Mouse (Mus musculus): ENCODE results near the gene Cdh15.

Gene Cdh15

GRCm38 (mm10) chr8:122847829-122848561 is at the start of gene Cdh15:
Gene Cdh15 (plus strand): TSS chr8:122847966.
- no peak for DNase-seq (ENCODE audit: low spot score)

DNA sequence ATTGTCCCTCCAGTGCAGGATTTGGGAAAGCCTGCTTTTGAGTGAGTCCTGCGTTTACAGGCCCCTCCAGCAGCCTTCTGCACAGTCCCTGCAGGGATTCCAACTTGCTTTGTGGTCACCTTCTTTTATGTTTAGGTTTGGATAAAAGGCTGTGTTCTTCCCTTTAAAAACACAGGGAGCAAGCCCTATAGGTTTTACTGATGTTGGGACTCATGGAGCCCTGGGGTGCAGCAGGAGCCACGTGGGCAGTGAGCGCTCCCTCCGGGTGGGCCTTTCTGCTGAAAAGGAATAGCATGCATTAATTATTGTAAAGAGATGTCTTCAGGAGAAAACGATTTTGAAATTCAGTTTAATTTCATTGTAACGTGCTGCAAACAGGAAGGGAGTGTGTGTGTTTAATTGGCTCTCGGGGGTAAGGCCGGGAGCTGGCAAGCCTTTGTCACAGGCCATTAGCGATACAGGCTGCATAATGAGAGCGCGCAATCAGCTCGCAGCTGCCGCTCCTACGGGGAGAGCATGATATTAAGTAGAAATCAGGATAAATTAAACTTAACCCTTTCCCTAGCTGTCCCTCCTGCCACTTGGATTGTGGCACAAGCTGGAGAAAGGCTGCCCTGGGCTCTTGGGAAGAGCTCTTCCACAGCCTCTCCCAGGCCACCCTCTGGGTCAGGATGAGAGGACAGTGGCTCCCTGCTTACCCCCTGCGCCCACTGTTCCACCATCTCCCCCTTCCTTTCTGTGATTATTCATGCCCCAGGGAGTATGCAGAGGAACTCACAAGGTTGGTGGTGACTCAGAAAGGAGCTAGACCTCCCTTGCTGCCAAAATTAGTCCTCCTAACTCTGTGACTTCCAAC is 43.6 kb upstream of the Cdh15 start:
- no peak for DNase-seq (ENCODE audit: low spot score)

- DNase-seq (ENCODE audit: low spot score), result no peak
These were observed 42.4 kb upstream of the Cdh15 start for GRCm38 (mm10) chr8:122805349-122805748.

DNA sequence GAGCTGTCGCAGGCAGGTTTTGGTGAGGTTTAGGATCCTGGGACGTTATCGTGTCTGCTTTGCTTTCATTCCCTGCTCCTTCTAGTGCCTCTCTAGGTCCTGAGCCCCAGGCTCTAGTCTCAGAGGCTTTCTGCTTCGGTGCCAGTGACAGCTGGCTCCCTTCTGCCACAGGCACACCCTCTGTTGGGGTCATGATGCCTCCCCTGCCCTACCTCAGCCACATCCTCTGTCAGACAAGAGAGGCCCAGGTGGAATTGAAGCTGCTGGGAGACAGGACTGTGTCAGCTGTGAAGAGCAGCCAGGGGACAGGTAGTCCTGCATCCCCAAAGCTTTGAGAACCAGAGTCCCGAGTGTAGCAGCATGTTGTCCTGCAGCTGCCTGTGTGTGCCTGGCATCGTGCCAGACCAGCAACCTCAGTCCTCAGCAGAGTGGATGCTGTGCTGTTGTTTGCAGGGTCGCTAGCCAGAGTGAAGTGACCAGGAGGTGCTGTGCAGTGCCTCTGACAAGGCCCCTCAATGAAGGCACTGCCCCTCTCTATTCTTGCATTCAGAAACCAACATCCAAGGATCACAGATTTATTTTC is 40.7 kb upstream of the Cdh15 start:
- no peak for DNase-seq (ENCODE audit: low spot score)

- DNase-seq (ENCODE audit: low spot score), result no peak
These were observed 39.9 kb upstream of the Cdh15 start for GRCm38 (mm10) chr8:122807907-122808306.

DNA sequence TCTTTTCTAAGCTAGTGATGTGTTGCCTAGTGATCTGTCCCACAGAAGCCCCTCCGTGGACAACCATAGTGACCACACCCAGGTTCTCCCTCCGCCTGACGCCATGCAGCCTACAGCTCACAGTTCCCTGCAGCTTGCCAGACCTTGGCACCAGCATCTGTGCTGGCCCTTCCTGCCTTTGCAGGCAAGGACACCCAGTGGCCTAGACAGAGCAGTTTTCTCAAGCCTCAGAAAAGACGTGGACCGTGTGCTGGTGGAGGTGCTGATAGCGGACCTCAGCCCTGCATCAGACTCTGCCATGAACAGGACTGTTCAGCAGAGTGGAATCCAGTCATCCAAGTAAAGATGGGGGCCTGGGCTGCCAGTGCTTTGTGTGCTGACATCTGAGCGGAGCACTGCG is 37.4 kb upstream of the Cdh15 start:
- DNase-seq (ENCODE audit: low spot score), result no peak

DNA sequence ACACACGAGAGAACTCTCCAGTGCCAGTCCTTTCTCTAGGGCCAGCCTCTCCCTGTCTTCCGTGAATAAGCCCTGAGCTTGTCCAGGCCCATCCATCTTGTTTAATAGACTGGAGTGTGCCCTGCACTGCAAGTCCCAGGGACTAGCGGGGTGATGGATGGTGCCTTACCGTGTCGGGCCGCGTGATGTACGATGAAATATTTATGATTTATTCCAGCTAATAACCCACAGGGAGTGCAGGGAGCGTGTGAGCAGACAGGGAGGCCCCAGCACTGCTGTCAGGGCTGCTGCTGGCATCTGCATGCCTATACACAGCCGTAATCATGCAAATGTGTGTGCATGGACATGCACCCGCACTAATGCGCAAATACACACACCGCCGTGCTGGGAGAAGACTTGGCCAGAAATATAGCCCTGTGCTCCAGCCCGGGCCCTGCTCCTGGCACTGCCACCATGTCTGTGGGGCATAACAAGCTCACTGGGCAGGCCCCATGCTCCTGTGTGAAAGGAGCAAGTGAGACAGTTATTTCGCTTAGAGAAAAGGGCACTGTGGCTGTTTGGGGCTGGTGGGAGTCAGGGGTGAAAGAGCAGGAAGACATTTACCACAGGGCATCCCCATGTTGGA is 35.8 kb upstream of the Cdh15 start:
- DNase-seq (ENCODE audit: low spot score), result no peak

- DNase-seq (ENCODE audit: low spot score), result no peak
These were observed 35.0 kb upstream of the Cdh15 start for GRCm38 (mm10) chr8:122812610-122813250.

DNA sequence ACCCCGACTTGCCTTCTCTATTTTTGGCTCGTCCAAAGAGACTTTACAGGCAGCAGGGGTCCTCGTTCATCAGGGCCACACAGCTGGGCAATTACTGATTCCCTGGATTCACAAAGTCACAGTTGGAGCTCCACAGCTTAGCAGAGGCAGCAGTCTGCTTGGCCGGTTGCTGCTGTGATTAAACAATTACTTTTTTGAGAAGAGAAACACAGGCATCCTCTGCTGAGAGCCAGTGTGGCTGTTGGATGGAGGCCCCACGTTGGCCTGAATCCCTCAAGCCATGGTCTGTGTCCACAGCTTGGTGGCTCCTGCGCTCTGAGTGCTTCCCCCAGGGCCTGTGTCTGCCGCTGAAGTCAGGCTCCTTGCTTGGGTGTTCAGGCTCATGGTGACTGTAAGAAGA is 33.2 kb upstream of the Cdh15 start:
- no peak for DNase-seq (ENCODE audit: low spot score)

GRCm38 (mm10) chr8:122816965-122817364 is 30.8 kb upstream of the Cdh15 start:
- DNase-seq (ENCODE audit: low spot score), result no peak

DNA sequence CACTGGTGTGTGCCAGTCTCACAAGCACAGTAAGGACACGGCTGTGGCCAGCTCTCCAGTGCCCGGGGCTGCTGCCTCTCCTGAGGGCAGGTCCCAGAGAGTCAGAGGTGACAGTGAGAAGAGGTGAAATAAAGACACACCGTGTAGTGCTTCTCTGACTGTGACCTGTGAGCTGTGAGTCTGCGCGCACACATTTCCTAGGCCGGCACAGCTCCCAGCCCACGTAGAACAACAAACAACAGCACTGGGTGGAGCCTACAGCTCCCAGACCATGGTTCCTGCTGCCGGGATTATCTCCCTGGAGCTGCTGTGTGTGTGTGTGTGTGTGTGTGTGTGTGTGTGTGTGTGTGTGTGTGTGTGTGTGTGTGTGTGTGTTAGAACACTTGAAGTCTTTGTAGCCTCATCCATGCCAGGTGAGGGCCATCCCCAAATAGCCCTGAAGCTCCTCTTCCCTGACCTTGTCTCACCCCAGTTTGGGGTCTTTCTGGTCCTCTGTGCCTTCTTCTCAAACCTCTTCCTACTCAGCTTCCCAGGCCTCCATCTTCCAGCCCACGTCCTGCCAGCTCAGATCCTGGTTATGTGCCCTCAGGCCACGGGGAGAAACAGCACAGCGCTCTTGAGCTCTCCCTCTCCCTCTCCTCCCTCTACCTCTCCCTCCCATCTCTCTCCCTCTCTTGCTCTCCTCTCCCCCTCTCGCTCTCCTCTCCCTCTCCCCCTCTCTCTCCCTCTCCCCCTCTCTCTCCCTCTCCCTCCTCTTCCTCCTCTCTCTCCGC is 29.9 kb upstream of the Cdh15 start:
- no peak for DNase-seq (ENCODE audit: low spot score)

- no peak for DNase-seq (ENCODE audit: low spot score)
These were observed 28.0 kb upstream of the Cdh15 start for GRCm38 (mm10) chr8:122819776-122820175.

DNA sequence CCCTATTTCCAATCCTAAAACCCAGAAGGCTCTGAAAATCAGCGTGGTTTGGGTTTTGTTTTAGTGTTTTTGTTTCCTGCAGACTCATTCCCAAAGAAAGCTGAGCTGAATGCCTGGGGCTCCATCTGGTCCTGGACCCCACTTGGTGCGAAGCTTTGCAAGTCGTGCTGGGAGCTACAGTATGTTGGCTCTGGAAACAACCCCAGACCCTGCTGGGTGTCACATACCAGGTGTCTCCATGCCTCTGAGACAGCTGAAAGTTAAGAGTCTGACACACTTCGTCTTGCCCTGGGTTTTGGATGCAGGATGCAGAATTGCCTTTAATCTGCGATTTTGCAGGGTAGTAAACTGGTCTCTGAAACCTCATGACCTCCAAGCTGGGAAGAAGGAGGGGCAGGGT is 23.2 kb upstream of the Cdh15 start:
- no peak for DNase-seq (ENCODE audit: low spot score)

- no peak for DNase-seq (ENCODE audit: low spot score)
These were observed 22.8 kb upstream of the Cdh15 start for GRCm38 (mm10) chr8:122824986-122825385.

DNA sequence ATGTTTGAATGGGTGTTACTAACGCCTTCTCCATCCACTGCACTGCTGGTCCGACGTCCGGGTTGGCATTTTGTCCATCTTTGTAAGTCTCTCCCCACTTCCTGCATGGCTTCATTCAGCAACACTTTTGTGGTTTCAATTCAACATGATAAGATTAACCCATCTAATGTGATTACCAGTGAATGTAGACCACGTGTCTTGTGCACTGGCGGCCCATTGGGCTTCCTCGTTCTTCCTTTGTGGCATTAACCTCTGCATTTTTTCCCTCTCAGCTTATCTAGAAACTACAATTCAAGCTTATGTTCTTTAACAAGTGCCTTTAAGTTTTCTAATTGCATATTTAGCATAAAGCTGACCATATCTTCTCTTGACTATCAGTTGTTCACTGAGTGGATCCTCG is 22.4 kb upstream of the Cdh15 start:
- DNase-seq (ENCODE audit: low spot score), result no peak

GRCm38 (mm10) chr8:122829396-122829795 is 18.4 kb upstream of the Cdh15 start:
- no peak for DNase-seq (ENCODE audit: low spot score)

DNA sequence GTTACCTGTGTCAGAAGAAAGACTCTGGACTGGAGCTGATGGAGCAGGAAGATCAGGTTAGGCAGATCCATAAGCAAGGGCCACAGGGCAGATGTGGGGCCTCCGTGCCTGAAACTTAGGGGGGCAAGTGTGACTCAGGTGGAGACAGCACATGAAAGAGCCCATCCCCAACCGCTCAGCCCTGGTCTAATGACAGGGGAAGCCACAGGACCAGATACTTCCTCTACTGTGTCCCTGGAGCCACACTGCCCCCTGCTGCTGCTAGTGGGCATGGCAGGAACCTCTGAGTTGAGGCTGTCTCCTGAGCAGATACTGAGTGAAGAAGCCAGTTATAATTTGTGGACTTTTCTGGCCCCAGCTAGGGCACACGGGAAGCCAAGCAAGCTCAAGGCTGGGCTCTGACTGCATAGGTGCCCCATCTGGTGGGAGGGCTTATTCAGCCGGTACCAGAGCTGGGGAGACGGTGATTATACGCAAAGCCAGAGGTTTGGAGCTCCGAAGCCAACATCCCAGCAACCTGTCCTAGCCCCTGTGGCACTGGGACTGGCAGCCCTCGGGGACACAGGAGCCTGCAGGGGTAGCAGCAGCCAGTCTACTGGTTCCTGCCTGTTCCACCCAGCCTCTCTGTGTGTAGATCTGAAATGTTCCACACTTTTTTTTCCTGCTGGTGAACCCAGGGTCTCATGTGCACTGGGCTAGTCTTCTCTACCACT is 17.3 kb upstream of the Cdh15 start:
- peak; percentile 91 for DNase-seq (ENCODE audit: low spot score)

DNA sequence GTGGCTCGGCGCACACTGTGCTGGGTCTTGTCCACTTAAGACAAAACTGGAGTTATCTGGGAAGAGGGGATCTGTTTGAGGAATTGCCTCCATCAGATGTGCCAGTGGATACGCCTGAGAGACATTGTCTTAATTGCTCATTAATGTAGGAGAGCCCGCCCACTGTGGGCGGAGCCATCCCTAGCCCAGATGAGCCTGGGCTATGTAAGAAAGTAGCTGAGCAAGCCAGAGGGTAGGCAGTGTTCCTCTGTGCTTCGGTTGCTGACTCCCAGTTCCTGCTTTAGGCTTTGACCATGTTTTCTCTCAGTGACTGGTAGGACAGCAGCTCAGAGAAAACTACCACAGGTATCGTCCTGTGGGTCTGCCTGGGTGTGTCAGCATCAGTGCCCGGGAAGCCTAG is 13.3 kb upstream of the Cdh15 start:
- no peak for DNase-seq (ENCODE audit: low spot score)

DNA sequence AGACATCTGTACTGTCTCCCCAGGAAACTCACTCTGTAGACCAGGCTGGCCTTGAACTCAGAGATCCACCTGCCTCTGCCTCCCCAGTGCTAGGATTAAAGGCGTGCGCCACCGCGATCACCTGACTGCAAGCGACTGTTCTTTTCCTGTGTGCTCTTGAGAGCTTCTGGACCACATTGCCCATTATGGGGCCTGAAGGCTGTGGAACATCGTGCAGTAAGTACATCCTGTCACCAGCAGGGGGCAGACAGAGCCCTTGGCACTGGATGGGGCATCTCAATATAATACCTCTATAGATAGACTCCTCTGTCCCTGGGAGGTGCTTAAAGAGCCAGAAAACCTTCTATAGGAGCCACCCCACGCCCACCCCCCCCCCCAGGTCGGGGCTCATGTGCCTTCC is 12.8 kb upstream of the Cdh15 start:
- peak; percentile 75 for DNase-seq (ENCODE audit: low spot score)

DNA sequence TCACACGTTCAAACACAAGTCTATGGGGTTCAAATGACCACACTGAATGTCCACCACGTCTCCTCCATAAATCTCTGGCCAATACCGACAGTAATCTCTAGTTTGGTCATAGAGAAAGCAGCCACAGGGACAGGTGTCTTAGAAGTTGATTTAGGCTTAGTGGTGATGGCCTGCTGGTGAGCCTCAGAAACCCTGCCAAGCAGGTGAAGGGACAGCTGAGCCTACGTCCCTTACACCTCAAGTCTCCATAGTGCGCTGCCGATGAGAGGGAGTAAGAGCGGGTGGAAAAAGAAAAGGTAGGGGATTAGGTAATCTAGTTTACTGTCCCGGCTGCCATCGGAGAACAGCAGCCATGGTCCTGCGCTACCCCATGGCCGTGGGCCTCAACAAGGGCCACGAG is 11.6 kb upstream of the Cdh15 start:
- no peak for DNase-seq (ENCODE audit: low spot score)

GRCm38 (mm10) chr8:122836696-122837095 is 11.1 kb upstream of the Cdh15 start:
- no peak for DNase-seq (ENCODE audit: low spot score)
